Mouse (Mus musculus) cortical plate, adult 2 months (tissue): ENCODE measurements around the gene Stoml1.

ENCODE experiments used
- CTCF ChIP-seq: fragments of 200-500 bp; IDR thresholded peaks from 2 replicates; pipeline ENCODE4 v1.5.1; 2011; ENCODE audit warnings: mild to moderate bottlenecking, control low read depth, low read length; ENCODE audit not compliant: insufficient read depth; ENCODE audit errors: extremely low read depth
- POLR2A ChIP-seq: fragments of 200-500 bp; IDR thresholded peaks from 2 replicates; pipeline ENCODE4 v1.6.1; 2011; ENCODE audit warnings: mild to moderate bottlenecking, low read length, control low read depth; ENCODE audit not compliant: insufficient read depth; ENCODE audit errors: extremely low read depth

DNA sequence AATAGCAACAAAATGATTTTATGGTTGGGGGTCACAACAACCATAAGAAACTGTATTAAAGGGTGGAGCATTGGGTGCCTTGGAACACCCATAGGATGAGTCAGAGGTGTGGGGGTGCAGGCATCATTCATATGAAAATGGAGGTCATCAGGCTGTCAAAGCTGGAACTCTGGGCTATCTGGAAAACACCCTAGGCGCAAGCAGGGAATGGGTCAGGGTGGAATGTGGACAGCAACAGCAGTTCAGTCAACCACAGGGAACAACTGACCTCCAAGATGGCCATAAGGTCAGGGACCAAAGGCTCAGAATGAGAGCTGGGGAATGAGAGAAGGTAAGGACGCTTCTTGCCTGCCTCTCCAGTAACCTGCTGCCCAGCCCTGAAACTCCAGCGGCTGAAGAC is 34.4 kb upstream of the Stoml1 start:
- no peak for TF ChIP-seq CTCF
- TF ChIP-seq POLR2A, result no peak
